Mouse (Mus musculus) spleen, embryonic (tissue): ENCODE data around the gene Nos1ap.

Experiments
- CTCF ChIA-PET: fragments of 350-600 bp; sonication (Branson Sonifier 250); formaldehyde crosslinking; loops from one replicate; lab custom pipeline; 2022; lab: Charles Lee

Gene Nos1ap

DNA sequence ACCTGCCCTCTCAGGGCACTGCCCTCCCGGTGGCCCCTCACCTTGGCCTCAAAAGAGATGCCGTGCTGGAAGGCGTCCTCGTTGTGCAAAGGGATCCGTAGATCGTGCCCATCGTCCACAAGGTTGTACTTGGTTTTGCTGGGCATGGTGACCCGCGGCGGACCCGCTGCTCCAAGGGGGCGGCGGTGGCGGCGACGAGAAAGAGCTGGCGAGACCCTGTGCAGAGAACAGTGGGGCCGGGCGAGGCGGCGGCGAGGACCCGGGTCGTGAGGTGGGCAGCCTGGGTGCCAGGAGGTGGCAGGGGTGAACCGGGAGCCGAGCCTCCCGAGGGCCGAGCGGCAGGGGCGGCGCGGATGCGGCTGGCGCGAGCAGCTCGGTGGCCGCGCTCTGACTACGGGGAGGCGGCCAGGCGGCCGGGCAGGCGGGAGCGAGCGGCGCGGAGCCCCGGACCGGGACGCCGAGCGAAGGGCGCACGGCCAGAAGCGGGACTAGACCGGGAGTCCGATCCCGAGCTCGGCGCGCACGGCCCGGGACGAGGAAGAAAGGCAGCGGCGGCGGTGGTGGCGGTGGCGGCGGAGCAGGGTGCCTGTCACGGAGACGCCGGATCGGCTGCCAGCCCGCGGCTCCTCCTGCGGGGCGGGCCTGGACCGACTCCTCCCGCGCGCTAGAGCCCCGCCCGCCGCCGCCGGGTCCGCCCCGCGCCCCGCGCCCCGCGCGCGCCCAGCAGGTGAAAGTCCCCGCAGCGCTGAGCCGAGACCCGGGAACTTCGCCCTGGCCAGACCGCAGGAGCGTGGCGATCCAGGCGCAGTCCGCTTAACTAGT lies at the start of gene Nos1ap:
TSS of gene Nos1ap (minus strand) at position 643 of the 822 bp plus-strand sequence.
- CTCF ChIA-PET, result no interaction called here

DNA sequence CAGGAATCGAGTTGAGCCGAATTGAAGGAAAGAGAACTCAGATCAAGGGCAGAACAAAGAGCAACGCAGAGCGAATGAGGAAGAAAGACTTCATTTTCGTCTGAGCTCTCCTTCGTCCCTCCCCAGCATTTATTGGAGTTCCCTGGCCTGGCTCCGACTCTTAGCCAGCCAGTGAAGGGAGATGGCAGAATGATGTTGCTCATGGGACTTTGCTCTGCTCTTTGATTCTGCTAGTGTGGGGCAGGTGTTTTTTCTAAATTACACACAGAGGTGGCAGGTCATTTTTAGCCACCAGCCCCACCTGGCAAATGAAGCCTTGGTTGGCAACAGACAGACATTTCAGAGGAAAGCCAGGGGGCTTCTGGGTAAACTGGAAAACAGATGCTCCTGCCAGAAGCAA lies 49.3 kb upstream of the Nos1ap start:
- CTCF ChIA-PET, result no interaction called here

DNA sequence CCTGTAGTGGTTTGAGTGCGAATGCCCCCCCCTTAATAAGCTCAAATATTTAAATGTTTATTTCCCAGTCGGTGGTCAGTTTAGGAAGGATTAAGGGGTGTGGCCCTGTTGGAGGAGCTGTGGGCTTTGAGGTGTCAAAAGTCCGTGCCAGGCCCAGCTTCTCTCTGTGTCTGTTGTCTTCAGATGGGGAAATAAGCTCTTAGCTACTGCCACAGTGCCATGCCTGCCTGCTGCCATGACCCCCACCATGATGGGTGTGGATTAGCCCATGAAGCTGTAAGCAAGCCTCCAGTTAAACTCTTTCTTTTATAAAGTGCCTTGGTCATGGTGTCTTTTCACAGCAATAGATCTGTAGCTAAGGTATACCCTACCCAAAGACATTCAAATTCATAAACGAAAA lies 43.2 kb upstream of the Nos1ap start:
- CTCF ChIA-PET, result interaction anchor here (0.7 to 0.8 kb wide), 2 partner anchors 11 to 27 kb away, joined by 3 to 4 read pairs; partner anchors contain the start of gene Olfml2b

DNA sequence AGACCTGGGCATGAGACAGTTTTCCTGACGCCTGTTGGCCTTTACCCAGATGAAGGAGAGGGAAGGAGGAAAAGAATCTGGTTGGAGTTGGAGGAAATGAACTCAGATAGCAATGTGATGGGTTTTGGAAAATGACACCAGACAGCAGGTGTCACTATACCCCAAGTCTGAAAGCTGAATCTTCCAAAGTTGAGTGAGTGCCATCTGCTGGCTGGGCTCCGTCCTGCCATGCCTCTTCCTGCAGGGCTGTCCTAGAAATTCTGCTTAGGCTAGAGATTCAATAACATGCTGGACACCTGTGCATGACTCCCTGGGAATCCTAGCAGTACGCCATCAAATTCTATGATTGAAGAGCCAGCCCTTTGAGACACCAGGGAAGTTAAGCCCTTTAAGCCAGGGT lies 42.7 kb upstream of the Nos1ap start:
- CTCF ChIA-PET, result interaction anchor here (0.7 to 0.8 kb wide), 3 partner anchors 12 to 157 kb away, joined by 3 to 4 read pairs (median 3); partner anchors contain the start of gene Olfml2b

DNA sequence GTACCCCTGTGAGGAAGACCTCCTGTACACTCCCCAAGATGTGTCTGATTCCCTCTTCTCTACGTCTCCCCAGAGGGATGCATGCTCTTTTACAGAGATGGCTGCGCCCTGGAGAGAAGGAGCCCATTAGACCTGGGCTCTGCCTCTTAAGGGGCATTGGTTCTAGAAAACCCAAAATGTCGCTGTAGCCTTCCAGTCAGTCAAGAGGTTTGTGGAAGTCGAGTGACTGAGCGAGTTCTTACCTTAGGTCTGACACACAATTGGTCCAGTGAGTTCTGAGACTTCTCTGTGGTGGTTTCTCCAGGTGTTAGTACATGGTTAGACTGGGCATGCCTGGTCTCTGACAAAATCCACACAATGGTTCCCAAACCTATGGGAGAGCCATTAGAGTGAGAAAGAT lies 41.9 kb upstream of the Nos1ap start:
- CTCF ChIA-PET, result interaction anchor here (0.7 kb wide), 1 partner anchor 122 kb away, joined by 19 read pairs; no protein-coding TSS in a partner anchor

DNA sequence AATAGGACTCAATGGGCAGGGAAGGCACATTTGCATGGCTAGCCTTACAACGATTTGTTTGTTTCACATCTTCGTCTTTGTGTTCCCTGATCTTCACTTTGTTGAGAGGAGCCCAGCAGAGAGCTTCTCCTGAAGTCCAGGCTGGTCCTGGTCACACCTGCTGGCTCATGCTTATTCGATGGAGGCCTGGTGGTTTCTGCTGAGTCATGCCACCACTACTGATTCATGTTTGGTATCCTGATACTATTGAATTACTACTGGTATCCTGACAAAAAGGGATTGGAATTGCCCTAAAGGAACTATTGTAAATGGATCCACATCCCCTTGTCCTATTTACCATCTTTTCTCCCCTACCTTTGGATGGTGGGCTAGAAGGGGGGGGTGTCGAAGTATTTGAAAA lies 40.8 kb upstream of the Nos1ap start:
- CTCF ChIA-PET, result no interaction called here

DNA sequence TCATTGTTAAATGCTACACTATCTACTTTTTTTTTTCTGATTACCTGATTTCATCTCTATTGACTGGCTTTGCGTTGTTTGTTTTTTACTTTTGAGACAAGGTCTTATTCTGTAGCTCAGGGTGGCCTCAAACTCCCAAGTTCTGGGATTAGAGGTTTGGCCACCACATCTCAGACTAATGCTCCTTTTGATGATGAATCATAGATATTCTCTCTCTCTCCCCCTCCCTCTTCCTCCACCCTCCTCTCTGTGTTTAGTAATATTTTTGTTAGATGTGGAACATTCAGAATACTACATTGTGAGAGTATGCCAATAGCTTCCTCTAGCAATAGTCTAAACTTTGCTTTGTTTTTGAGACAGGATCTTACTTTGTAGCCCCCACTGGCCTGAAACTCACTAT lies 33.8 kb upstream of the Nos1ap start:
- CTCF ChIA-PET, result no interaction called here

DNA sequence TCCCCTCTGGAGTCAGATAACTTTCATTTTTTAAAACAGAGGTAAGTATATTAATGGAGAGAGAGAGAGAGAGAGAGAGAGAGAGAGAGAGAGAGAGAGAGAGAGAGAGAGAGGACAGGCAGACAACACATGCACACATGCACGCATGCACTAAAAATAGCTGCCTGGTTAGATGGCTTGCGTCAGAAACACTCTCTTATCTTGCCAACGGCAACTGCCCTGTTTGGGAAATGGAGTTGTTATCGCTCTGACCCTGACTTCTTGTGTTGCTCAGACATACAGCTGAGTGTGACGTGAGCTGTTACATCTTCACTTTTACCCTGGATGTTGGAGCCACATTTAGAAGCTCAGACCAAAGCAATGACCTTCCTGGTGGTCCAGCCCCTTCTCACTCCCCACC lies 33.3 kb upstream of the Nos1ap start:
- CTCF ChIA-PET, result no interaction called here

DNA sequence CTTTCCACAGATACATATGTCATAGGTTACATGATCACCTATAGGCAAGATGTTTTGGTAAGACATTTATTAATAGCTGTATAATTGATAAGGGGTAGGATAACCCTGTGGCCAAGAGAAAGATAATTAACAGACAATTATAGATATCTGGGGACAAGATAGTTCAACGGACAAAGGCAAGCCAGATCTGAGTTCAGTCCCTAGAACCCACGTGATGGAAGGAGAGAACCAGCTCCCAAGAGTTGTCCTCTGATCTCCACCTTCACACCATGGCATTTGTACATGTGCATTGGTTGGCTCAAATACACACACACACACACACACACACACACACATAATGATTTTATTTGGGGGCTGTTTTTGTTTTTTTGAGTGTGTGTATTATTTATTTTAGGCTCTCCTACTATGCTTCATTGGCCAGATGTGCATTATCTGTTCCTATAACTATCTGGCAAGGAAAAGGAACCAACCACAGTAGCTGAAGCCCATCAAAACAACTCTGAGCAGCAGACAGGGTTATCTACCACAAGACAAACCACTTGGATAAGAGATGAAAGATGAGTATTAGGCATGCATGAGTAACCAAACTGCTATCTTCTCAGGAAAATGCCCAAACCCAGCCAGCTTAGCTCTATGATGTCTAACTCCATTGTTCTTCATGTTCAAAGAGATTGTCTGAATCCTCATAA lies 30.2 kb upstream of the Nos1ap start:
- CTCF ChIA-PET, result no interaction called here

DNA sequence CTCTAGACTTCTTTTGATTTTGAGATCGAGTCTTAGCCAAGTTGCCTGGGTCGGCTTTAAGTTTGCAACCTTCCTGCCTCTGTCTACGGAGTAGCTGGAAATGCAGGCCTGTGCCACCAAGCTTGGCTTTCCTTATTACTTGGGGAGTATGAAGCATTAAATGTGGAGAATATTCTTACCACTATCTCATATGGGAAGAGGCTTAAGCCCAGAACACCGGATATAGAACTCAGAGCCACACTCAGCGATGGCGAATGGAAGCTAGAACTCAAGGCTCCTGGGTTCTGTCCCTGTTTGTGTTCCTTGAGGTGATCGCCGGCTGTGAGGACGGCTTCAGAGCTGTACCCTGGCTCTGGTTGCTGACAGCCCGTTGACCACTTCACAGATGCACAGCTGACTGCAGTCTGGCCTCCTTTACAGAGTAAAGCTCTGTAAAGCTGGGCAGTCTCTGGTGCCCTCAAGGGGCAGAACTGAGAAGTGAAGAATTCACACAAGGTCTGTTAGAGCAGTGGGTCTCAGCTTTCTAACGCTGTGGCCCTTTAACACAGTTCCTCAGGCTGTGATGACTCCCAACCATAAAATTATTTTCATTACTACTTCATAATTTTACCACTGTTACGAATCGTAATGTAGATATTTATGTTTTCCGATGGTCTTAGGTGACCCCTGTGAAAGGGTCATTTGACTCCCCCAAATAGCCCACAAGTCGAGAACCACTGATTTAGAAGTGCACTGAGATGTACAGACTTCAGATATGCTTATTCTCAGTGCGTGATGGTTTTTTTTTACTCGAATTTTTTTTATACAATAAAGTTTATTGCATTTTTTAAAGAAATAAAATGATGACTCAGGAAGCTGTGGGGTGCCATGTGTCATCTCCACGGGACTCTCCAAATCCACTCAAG lies 23.6 kb upstream of the Nos1ap start:
- CTCF ChIA-PET, result no interaction called here

DNA sequence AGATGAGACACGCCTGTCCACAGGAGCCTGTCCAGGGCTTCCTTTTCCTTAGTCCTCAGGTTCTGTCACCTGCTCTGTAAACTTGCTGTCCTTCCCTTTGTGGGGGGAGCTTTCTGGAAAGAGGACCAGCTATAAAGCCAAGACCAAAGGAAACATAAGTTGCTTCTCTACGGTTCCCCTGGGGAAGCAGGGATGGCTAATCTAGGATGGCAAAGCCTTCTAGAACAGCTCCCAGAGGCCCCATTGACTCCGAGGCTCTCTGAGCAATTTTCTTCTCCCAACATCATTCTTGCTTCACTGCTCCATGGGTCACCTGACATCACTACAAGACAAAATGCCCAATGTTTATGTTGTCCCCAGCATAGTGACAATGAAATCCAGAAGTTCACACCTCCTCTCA lies 22.0 kb upstream of the Nos1ap start:
- CTCF ChIA-PET, result interaction anchor here (0.9 kb wide), 1 partner anchor 39 kb away, joined by 3 read pairs; no protein-coding TSS in a partner anchor

DNA sequence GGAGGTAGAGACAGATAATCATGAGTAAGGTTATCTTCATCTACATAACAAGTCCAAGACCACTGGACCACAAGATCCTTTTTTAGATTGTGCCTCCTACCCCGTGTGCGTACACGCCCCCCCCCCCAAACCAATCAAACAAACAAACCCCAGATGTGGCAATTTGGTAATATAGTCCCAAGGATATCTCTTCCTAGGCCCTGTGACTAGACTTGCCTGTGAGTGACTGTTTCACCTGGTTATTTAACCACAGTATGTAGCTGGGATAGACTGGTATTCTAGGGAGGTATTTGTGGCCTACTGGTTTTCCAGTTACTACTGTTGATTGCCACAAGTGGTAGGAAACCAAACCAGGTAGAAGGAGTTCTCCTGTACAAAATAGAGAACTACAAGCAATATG lies 21.0 kb upstream of the Nos1ap start:
- CTCF ChIA-PET, result no interaction called here

DNA sequence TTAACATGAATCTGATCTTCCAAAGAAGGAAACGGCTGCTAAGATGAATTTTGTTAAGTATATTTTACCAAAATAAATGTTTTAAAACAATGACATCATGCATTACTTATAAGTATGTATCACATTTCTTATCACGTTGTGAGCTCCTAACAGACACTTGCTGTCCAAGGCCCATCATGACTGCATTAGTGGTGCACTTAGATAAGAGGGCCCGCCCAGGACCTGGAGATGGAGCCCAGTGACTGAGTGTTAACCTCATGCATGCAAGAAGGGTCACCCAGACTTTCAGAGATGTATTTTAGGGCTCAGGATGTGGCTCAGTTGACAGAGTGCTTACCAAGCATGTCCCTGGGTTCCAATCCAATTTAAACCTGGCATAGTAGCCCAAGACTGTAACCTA lies 20.6 kb upstream of the Nos1ap start:
- CTCF ChIA-PET, result no interaction called here

DNA sequence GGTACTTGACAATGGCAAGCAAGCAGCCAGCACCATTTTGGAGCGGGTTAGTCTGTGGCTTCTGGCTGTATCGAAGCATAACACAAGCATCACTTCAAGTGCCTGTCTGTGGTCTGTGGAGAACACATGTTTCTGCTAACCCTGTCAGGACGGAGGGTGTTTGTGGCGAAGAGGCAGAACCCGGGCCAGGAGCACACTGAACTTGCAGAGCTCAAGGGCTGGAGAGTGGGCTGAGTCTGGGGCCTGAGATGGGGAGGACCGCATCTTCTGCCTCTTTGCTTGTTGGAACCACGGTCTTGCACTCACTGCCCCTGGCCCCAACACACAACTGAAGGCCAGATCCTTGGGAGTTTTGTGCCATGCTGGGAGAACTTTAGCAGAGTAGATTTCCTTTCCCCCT lies 20.2 kb upstream of the Nos1ap start:
- CTCF ChIA-PET, result no interaction called here

DNA sequence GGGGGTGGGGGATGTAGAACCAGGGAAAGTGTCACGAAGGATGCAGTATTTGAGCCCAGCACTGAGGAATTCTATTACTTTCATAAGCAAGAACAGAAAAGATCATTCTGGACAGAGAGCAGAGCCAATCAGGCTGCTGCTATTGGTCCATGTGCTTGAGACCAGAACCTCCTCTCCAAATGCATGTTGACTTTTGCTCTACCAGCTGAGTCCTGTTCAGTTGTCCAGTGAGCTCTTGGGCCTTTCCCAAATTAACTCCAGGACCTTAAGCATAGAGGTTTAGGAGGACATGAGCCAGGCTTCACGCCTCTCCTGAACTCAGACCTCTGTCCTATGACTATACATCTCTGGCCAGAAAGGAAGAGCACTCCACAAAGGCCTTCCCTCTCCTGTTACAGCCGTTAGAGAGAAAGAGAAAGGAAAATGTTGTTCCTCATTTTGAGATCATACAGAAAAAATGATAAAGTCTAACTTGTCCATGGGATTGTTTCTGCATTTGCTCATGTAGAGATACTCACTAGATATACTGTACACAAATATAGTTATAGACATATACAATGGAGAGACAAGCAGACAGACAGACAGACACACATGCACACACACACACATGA lies 18.9 kb upstream of the Nos1ap start:
- CTCF ChIA-PET, result no interaction called here

DNA sequence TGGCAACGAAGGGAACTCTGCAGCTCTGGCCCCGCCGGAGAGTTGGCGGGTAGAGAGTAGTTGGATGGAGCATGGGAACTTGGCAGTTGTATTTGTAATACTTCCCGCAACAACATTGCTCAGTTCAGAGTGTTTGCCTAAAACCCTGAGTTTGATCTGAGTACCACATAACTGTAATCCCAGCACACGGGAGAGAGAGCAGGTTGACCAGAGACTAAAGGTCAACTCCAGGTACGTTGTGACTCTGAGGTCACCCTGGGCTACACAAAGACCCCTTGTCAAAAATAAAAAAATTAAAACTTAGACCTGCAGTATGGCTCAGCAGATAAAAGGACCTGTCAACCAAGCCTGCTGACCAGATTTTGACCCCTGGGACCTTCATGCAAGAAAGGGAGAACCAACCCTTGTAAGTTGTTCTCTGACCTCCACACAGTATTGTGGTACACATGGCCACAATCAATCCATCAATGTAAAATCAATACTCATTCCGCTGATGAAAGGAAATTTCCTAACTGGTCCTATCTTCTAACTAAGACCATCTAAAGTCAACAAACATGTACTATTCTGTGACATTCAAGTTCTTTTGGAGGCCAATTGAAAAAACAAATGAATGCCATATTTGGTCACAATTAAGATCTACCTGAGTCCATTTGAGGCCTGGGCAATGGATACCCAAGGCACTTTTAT lies 17.7 kb upstream of the Nos1ap start:
- CTCF ChIA-PET, result no interaction called here

DNA sequence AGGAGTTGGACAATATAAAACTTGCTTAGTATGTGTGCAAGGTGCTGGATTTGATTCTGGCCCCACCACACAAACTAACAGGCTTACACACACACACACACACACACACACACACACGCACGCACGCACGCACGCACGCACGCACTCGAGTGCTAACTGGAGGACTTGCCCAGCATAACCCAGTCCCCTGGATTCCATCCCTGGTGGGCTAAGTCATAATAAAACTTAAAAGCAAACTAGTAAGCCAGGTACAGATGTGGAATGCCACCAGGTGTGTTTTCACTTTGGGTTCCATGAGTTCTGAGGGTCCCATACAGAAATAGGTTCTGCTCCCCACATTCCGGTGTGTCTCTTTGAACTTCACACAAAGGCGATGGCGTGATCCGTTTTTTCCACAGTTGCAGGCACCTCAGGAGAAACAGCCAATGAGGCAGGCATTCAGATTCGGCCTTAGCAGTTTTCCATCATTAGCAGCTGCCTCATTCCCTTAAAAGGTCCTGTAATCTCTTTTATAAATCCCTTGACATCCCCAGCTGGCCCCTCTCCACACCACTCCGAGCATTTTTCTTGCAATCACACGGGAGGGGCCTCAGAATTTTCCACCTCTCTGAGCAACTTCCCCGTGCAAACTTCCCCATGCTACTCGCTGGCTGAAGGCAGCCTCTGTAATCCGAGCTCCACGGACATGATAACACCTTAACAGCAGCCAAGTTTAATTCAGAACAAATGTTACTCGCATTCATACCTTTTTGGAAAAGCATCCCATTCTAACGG lies 15.8 kb upstream of the Nos1ap start:
- CTCF ChIA-PET, result no interaction called here

DNA sequence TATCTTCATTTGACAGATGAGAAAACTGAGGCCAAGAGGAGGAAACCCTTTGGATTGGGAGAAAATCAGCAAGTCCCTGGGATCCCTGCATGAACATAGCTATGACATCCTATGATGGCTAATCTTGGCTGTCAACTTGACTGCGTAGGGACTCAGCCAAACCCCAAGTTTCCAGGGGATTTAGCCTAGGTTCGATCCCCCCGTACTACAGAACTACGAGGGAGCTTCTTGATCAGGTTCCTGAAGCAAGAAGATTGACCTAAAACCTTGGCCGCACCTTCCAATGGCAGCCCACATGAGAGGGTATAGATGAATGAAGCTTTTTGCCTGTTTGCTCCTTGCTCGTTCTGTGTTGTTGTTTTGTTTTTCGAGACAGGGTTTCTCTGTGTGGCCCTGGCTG lies 4.9 kb upstream of the Nos1ap start:
- CTCF ChIA-PET, result no interaction called here

DNA sequence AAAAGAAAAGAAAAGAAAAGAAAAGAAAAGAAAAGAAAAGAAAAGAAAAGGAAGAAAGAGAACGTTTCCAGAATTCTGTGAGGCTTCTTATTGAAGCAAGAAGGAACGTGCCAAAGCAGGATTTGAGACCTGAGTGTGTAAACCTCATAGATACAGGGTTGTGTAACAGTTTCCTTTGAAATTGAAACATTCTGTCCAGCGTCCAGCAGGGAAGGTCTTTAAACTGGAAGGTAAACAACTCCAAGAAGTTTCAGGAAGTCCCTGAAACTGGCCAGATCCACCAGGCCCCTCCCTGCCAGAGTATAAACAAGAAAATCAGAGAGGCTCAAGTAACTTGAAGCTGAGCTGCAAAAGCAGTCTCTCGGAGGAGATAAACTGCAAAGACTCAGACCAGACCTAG lies 870 bp upstream of the Nos1ap start:
- CTCF ChIA-PET, result no interaction called here

DNA sequence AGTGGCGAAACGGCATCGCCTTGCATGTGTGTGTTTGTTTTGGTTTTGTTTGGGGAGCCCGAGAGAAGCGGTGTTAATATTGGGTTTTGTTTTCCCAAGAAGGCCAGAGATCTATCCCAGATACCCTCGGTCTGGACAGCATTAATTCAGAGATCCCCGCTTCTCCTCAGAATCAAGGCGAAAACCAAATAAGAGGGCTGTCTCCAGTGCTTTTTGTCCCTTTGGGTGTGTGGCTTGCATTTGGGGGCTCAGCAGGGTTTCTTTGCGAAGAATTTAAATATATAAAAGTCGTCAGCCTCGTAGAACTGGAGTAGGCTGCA lies 340 bp upstream of the Nos1ap start:
- CTCF ChIA-PET, result no interaction called here
